Mouse (Mus musculus): ENCODE data around the gene Fcer2a. TPM values are rescaled to one million over a fixed set of nuclear protein-coding genes. Genes with fewer than 3 reads are reported as not detected.

Gene Fcer2a
- total RNA-seq, 2 experiments from 2014 or later = not detected

GRCm38 (mm10) chr8:3676993-3677579 lies 16.9 kb downstream of the Fcer2a start:
- DNase-seq (ENCODE audit: low spot score in 2 of 2) = no peak

GRCm38 (mm10) chr8:3676131-3676992 lies 17.6 kb downstream of the Fcer2a start, which contains the start of gene Trappc5:
TSS of gene Trappc5 (plus strand) at chr8:3676299.
- peak; percentile 92 to 96 for DNase-seq (ENCODE audit: low spot score in 2 of 2)

- DNase-seq (ENCODE audit: low spot score in 2 of 2) = no peak
Measured at GRCm38 (mm10) chr8:3674671-3675070, 19.3 kb downstream of the Fcer2a start.

- peak; percentile 88 to 94 for DNase-seq (ENCODE audit: low spot score in 2 of 2)
Measured at GRCm38 (mm10) chr8:3671980-3672491, 21.9 kb downstream of the Fcer2a start, which contains the start of gene Fcor. TSS of gene Fcor (minus strand) at chr8:3672362.

GRCm38 (mm10) chr8:3670388-3670787 lies 23.6 kb downstream of the Fcer2a start:
- no peak for DNase-seq (ENCODE audit: low spot score in 2 of 2)

- no peak for DNase-seq (ENCODE audit: low spot score in 2 of 2)
Measured at GRCm38 (mm10) chr8:3665507-3665906, 28.5 kb downstream of the Fcer2a start, which contains the start of gene Mcemp1. TSS of gene Mcemp1 (plus strand) at chr8:3665754.

- DNase-seq (ENCODE audit: low spot score in 2 of 2) = no peak
Measured at GRCm38 (mm10) chr8:3664405-3664804, 29.6 kb downstream of the Fcer2a start.

- no peak for DNase-seq (ENCODE audit: low spot score in 2 of 2)
Measured at GRCm38 (mm10) chr8:3660889-3661288, 33.1 kb downstream of the Fcer2a start.

- DNase-seq (ENCODE audit: low spot score in 2 of 2) = peak in 1 of 2 experiments; percentile 35
Measured at GRCm38 (mm10) chr8:3656725-3657381, 37.1 kb downstream of the Fcer2a start.

- DNase-seq (ENCODE audit: low spot score in 2 of 2) = no peak
Measured at GRCm38 (mm10) chr8:3655526-3655925, 38.4 kb downstream of the Fcer2a start, which contains the start of gene Retn. TSS of gene Retn (plus strand) at chr8:3655770.

GRCm38 (mm10) chr8:3654726-3655508 lies 39.1 kb downstream of the Fcer2a start:
- DNase-seq (ENCODE audit: low spot score in 2 of 2) = no peak

GRCm38 (mm10) chr8:3652845-3653244 lies 41.1 kb downstream of the Fcer2a start:
- no peak for DNase-seq (ENCODE audit: low spot score in 2 of 2)

GRCm38 (mm10) chr8:3648990-3649389 lies 45.0 kb downstream of the Fcer2a start:
- no peak for DNase-seq (ENCODE audit: low spot score in 2 of 2)

GRCm38 (mm10) chr8:3648268-3648667 lies 45.7 kb downstream of the Fcer2a start:
- DNase-seq (ENCODE audit: low spot score in 2 of 2) = no peak

- no peak for DNase-seq (ENCODE audit: low spot score in 2 of 2)
Measured at GRCm38 (mm10) chr8:3647561-3647960, 46.4 kb downstream of the Fcer2a start.

- no peak for DNase-seq (ENCODE audit: low spot score in 2 of 2)
Measured at GRCm38 (mm10) chr8:3646824-3647531, 47.0 kb downstream of the Fcer2a start.

- no peak for DNase-seq (ENCODE audit: low spot score in 2 of 2)
Measured at GRCm38 (mm10) chr8:3645804-3646203, 48.2 kb downstream of the Fcer2a start.
